Mouse (Mus musculus) WW6 (cell line): ENCODE measurements around the gene St8sia1.

Source experiments
- DNase-seq: peaks from one replicate; pipeline ENCODE4 v3.0.0-alpha.2; 2013; ENCODE audit warnings: low read depth, low spot score

Gene St8sia1

GRCm38 (mm10) chr6:142788042-142788987 lies 175.9 kb downstream of the St8sia1 start:
- peak; percentile 56 for DNase-seq

GRCm38 (mm10) chr6:142786106-142786505 lies 178.1 kb downstream of the St8sia1 start:
- no peak for DNase-seq

GRCm38 (mm10) chr6:142785343-142785742 lies 178.9 kb downstream of the St8sia1 start:
- peak; percentile 64 for DNase-seq

DNA sequence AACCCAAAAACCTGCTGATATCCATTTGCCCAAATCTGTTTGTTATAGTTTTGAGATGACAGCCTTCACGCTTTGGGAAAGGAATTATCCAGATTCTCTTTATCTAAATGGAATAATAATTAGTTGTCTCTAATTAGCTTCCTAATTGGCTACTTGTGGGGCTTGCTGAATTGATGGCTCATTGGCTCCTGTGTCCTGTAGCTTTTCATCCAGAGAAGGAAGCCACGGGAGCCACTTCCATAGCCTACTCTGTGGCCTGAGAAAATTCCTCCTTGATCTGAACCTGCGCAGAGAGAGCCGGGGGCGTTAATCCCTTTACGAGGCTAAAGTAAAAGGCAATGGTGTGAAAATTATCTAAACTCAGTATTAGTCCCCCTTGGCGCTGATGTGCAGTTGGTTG lies 183.0 kb downstream of the St8sia1 start:
- DNase-seq, result no peak

- DNase-seq, result no peak
These were observed 183.6 kb downstream of the St8sia1 start for GRCm38 (mm10) chr6:142780574-142781033.

- DNase-seq, result no peak
These were observed 184.3 kb downstream of the St8sia1 start for GRCm38 (mm10) chr6:142779812-142780573.

DNA sequence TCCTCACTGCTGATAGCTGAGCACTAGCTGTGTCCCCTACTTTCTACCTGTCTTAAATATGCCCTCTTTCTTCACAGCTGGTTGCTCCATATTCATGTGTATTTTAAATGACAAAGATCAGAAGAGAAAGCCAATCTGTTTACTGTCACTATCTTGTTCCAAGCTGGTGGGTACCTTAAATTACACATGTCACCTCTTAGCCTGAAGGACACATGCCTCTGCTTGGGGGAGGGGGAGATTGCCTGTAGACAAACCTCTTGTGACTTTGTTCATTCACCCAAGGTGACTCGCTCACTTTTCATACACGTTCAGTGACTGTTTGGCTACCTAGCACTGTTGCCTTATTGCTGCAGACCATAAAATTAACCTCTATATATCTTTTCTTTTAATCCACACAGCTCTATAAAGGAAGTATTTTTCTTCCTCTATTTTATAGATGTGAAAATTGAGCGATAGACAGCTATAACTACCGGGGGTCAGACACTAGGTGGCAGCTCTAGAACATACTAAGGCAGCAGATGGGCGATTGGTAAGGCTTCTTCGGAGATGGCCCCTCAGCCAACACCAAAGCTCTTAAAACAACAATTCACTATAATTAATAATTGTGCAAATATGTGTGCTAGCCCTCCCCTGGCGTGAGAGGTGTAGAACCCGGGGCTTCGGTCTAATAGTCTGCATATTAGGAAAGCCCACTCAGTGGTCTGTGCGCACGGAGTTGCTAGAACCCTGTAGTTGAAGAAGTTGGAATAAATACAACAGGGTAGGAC lies 185.0 kb downstream of the St8sia1 start:
- no peak for DNase-seq

GRCm38 (mm10) chr6:142776935-142777334 lies 187.3 kb downstream of the St8sia1 start:
- no peak for DNase-seq

DNA sequence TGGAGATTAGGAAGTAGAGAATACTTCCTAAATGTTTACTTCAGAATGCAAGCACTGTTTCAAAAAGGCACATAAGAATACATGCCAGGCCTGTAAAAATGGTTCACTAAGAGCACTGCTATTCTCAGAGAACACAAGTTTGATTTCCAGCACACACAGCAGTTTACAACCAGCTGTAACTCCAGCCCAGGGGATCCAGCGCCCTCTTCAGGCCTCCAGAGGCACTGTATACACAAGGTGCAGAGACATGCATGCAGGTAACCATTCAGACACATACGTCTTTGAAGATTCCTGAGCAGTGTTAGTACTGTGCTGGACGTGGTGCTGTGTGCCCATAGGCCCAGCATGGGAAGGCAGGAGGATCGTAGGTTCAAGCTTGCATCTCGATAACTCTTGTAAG lies 190.7 kb downstream of the St8sia1 start:
- no peak for DNase-seq

DNA sequence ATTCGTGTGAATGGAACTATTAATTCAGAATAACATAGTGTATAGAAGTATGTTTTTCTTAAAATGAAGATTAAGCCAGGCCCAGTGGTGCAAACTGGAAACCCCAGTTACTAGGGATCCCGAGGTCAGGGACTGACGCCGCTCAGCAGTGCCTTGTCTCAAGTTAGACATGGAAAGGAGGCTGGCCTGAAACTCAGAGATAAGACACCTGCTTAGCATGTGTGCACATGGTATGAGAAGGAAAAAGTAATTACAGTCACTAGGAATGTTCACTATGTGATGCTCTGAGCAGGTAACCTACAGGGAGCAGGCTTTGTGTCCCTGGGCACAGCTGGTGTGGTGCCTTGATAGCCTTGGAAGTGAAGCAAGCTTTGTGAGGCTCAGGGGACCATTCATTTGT lies 192.6 kb downstream of the St8sia1 start:
- DNase-seq, result no peak
